Mouse (Mus musculus): ENCODE data around the gene Mtmr6. TPM values are rescaled to one million over a fixed set of nuclear protein-coding genes. Genes with fewer than 3 reads are reported as not detected.

Gene Mtmr6
- 88.1 TPM for polyA plus RNA-seq (2017; shearing (Covaris generic))

DNA sequence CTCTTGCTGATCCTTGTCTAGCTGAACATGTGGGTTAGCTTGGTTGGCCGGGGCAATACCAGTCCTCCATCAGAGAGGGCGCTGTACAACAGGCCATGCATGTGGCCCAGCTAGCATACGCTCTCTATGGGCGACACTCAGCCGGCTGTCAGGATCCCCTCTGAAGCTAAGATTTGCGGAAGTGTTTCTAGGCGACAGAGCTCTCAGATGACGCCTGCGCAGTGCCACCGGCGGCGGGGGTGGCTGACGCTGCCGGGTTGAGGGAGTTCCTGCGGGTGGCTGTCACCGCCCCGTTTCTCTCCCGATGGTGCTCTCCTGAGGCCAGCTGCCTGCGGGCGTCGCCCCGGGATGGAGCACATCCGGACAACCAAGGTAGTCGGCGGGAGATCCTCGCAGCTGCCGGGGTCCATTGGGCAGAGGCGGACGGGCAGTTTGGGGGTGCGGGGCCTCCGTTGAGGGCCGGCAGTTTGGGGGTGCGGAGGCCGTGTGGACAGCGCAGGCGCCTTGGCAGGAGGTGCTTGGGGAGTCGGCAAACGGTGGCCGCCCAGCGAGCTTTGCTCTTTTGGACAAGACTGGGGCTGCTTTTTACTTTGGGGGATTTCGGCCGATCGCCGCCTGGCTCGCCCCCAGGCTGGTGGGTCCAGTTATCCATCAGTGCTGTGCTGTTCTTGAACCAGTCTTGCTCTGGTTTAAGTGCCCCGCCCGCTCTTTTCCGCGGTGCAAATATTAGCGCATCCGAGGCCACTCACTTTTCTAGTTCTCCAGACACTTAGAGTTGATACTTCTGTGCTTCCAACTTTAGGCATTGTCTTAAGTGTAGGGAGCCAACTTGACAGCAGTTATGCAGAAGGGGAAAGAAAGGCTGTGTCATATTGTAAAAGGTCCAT, at the start of gene Mtmr6:
Gene Mtmr6, plus strand, starts transcription at position 239 of the 887 bp plus-strand sequence.

DNA sequence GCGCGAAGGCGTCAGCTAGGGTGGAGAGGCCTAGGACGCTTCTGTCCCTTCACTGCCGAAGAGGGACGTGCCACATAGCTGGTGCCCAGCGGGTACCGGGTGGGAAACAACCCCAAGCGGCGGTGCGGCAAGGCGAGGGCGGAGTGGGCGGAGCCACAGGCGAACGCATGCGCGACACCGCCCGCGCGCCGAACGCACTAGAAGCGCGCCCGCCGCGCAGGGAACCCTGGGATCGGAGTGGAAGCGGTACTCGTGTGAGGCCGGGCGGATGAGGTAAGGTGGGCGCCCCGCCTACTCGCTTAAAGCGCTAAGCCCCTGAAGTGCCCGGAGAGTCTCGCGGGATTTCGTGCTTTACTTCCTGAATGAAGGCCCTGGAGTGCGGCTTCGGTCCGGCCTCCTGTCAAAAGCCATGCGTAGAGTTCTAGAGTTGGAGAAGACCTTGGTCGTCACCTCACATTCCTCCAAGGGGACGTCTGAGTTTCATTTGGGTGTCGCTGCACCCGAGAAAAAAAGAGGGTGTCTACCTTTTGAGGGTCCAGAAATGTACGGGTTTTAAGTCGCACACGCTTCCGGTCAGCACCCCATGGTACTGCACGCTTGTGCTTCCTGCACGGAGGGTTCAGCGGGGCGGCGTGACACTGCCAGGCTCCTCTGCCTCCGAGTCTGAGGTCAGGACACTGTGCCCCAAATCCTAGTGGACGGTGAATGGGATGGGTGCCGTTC, 13.6 kb upstream of the Mtmr6 start, which contains the start of the genes Nupl1 and Gm49336:
Gene Nupl1, minus strand, starts transcription at position 151 of the 723 bp plus-strand sequence.
Gene Gm49336, minus strand, starts transcription at position 227 of the 723 bp plus-strand sequence.

Other genes starting within 250 kb of the Mtmr6 start
- gene Atp8a2, start 68.0 kb upstream of the Mtmr6 start, polyA plus RNA-seq (2017; shearing (Covaris generic)): 2.7 TPM
- gene Nupl1, start 13.8 kb upstream of the Mtmr6 start, polyA plus RNA-seq (2017; shearing (Covaris generic)): not detected
- gene Gm49336, start 13.7 kb upstream of the Mtmr6 start, polyA plus RNA-seq (2017; shearing (Covaris generic)): 63.8 TPM
- not detected for gene Amer2, start 108.0 kb downstream of the Mtmr6 start, polyA plus RNA-seq (2017; shearing (Covaris generic))